Mouse (Mus musculus) common myeloid progenitor, adult 5-6 weeks (primary cell): ENCODE measurements at regions not wholly inside any gene's neighbourhood (a gene's known extent, or its start where the extent isn't known, plus 50 kb on each side); places are given as distances from the start of the nearest gene placed in this dataset.
"Not testable (repeated sequence)": the region's sequence is repeated elsewhere in the genome, so short reads cannot be mapped to it uniquely, and the experiment has no call there.

Source experiments
- ATAC-seq: replicated peaks from 2 replicates; pipeline ENCODE4 v1.8.0; 2016; ENCODE audit warnings: low read depth, mild to moderate bottlenecking, moderate TSS enrichment, inconsistent platforms; ENCODE audit not compliant: poor library complexity, severe bottlenecking

GRCm38 (mm10) chr3:6887053-6887700 is 266.9 kb upstream of the 1700008P02Rik start:
- ATAC-seq: no peak

- ATAC-seq: no peak
Measured at GRCm38 (mm10) chr3:6886200-6887052, 266.2 kb upstream of the 1700008P02Rik start.

GRCm38 (mm10) chr3:6883401-6883800 is 263.2 kb upstream of the 1700008P02Rik start:
- ATAC-seq: no peak

- ATAC-seq: no peak
Measured at GRCm38 (mm10) chr3:6876265-6876664, 256.0 kb upstream of the 1700008P02Rik start.

GRCm38 (mm10) chr3:6872170-6872569 is 251.9 kb upstream of the 1700008P02Rik start:
- no peak for ATAC-seq

- ATAC-seq: no peak
Measured at GRCm38 (mm10) chr3:6871752-6872151, 251.5 kb upstream of the 1700008P02Rik start.

- ATAC-seq: no peak
Measured at GRCm38 (mm10) chr3:6866148-6866483, 245.9 kb upstream of the 1700008P02Rik start.

- no peak for ATAC-seq
Measured at GRCm38 (mm10) chr3:6865462-6866147, 245.4 kb upstream of the 1700008P02Rik start.

GRCm38 (mm10) chr3:6859866-6860180 is 239.6 kb upstream of the 1700008P02Rik start:
- no peak for ATAC-seq

- no peak for ATAC-seq
Measured at GRCm38 (mm10) chr3:6858982-6859865, 239.0 kb upstream of the 1700008P02Rik start.

- ATAC-seq: no peak
Measured at GRCm38 (mm10) chr3:6819332-6819731, 199.1 kb upstream of the 1700008P02Rik start.

GRCm38 (mm10) chr3:6812346-6812745 is 192.1 kb upstream of the 1700008P02Rik start:
- no peak for ATAC-seq

- no peak for ATAC-seq
Measured at GRCm38 (mm10) chr3:6809381-6809950, 189.2 kb upstream of the 1700008P02Rik start.

GRCm38 (mm10) chr3:6800092-6800716 is 180.0 kb upstream of the 1700008P02Rik start:
- ATAC-seq: not testable (repeated sequence)

GRCm38 (mm10) chr3:6768506-6768905 is 148.3 kb upstream of the 1700008P02Rik start:
- no peak for ATAC-seq

GRCm38 (mm10) chr3:6768085-6768484 is 147.8 kb upstream of the 1700008P02Rik start:
- ATAC-seq: not testable (repeated sequence)

- ATAC-seq: no peak
Measured at GRCm38 (mm10) chr3:6759172-6759571, 138.9 kb upstream of the 1700008P02Rik start.

- ATAC-seq: no peak
Measured at GRCm38 (mm10) chr3:6757562-6757961, 137.3 kb upstream of the 1700008P02Rik start.

GRCm38 (mm10) chr3:6750746-6751145 is 130.5 kb upstream of the 1700008P02Rik start:
- not testable (repeated sequence) for ATAC-seq
